Mouse (Mus musculus) heart, adult 2 months (tissue): ENCODE measurements around the gene Tns3. TPM values are rescaled to one million over a fixed set of nuclear protein-coding genes. Genes with fewer than 3 reads are reported as not detected.

Experiments used
- DNase-seq, 2 experiments: peaks; one replicate each; pipeline ENCODE4 v3.0.0; 2021
- H3K27ac ChIP-seq: fragments of 200-600 bp; 2 replicates; pipeline ENCODE4 v1.8.1; 2022
- H3K27me3 ChIP-seq: fragments of 200-500 bp; 2 replicates; pipeline ENCODE4 v1.6.1; 2012; ENCODE audit warnings: mild to moderate bottlenecking, low read length, inconsistent platforms, mixed read lengths; ENCODE audit not compliant: control insufficient read depth, insufficient read depth
- H3K36me3 ChIP-seq: fragments of 200-500 bp; 2 replicates; pipeline ENCODE4 v1.6.1; 2012; ENCODE audit warnings: low read length, inconsistent platforms; ENCODE audit not compliant: control insufficient read depth, insufficient read depth
- H3K4me1 ChIP-seq: fragments of 200-500 bp; 2 replicates; pipeline ENCODE4 v1.6.1; 2011; ENCODE audit warnings: low read length; ENCODE audit not compliant: control insufficient read depth, insufficient read depth
- H3K4me3 ChIP-seq: fragments of 200-600 bp; 2 replicates; pipeline ENCODE4 v1.8.1; 2022
- H3K79me2 ChIP-seq: fragments of 200-500 bp; replicated peaks from 2 replicates; pipeline ENCODE4 v1.6.1; 2012; ENCODE audit warnings: mild to moderate bottlenecking, inconsistent platforms, low read length, moderate library complexity, mixed read lengths; ENCODE audit not compliant: control insufficient read depth, insufficient read depth
- H3K9ac ChIP-seq: fragments of 200-500 bp; 2 replicates; pipeline ENCODE4 v1.6.1; 2012; ENCODE audit warnings: low read depth, mild to moderate bottlenecking, control low read depth, inconsistent platforms, low read length, mixed read lengths
- CTCF ChIP-seq: fragments of 200-600 bp; IDR thresholded peaks from 2 replicates; pipeline ENCODE4 v1.8.1; 2022; ENCODE audit warnings: antibody characterized with exemption, mild to moderate bottlenecking, moderate library complexity
- EP300 ChIP-seq: fragments of 200-500 bp; IDR thresholded peaks from 2 replicates; pipeline ENCODE4 v1.6.1; 2011; ENCODE audit warnings: low read depth, low read length, control low read depth; ENCODE audit not compliant: insufficient read depth
- POLR2A ChIP-seq: fragments of 200-500 bp; IDR thresholded peaks from 2 replicates; pipeline ENCODE4 v1.6.1; 2011; ENCODE audit warnings: mild to moderate bottlenecking, low read depth, low read length, control low read depth; ENCODE audit not compliant: insufficient read depth
- WGBS: fragments of 180-500 bp; shearing (Covaris S2); methylation state at CpG from one replicate; pipeline ENCODE4 v1.1.7; 2018; 5-methylcytosine and 5-hydroxymethylcytosine counted together
- intact Hi-C: fragments of 180-260 bp; cut with DNase I; formaldehyde crosslinking; loops from one replicate; pipeline ENCODE4 v1.15.1; 2025
- polyA plus RNA-seq: library from polyadenylated mRNA; depleted of rRNA; stranded (reverse); fragments of >200 nt; gene quantifications from 2 replicates; pipeline ENCODE4 v1.2.3, GENCODE M21; 2012
- total RNA-seq, 2 experiments: library from RNA; stranded (reverse); gene quantifications; 2 replicates each; pipeline ENCODE4 v1.2.3; 2021

Tns3 gene
- total and polyA plus RNA-seq, 3 experiments: 14.8 to 23.9 (median 23.1) TPM

DNA sequence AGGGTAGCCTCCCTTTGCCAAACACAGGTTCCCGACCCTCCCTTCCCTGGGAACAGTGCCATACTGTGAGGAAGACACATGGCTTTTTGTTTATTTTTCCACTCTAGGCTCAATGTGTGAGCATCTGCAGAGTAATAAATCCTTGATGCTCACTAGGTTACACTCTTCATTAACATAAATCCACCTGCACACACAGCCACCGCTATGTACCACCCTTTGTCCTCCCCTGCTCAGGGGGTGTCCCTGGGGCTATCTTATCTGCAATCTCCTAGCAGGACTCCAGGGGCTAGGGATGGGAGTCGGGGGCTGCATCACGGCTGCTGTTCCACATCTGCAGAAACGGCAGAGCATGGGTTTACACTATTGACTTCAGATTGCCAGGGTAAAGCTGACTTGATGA lies 182.4 kb downstream of the Tns3 start:
- Histone ChIP-seq H3K27me3 (no peaks in the 10 kb centered on the region), H3K4me3 (no peak overlapping the region), H3K27ac (no peak overlapping the region), H3K9ac (no peak overlapping the region), H3K79me2 (no peaks in the 10 kb centered on the region), H3K4me1 (peaks cover 6% of the 10 kb centered on the region), H3K36me3 (no peaks in the 10 kb centered on the region)
- WGBS: 58% methylated on average over 5 of the region's 5 CpGs
- DNase-seq: no peak
- intact Hi-C loops: no loop called here
- TF ChIP-seq CTCF (no peak), EP300 (no peak), POLR2A (no peak)

DNA sequence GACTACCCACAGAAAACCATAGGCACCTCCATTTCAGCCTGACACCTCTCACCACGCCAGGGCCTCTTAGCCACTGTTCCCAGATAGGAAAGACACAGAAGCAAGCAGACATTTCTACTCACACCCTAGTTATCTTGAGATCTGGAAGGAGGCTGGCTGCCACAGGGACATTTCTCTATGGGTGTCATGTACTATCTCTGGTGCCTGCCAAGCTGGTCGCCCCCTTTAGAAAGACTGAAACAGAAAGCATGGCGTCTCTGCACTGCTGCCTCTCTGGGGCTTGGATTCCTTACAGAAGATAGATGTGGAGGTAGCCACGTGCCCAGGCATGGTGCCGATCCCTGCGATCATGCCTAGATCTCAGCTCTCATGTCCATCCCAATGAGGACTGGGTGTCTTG lies 182.8 kb downstream of the Tns3 start:
- Histone ChIP-seq H3K36me3 (no peaks in the 10 kb centered on the region), H3K9ac (no peak overlapping the region), H3K4me1 (peaks cover 6% of the 10 kb centered on the region), H3K27me3 (no peaks in the 10 kb centered on the region), H3K4me3 (no peak overlapping the region), H3K79me2 (no peaks in the 10 kb centered on the region), H3K27ac (no peak overlapping the region)
- intact Hi-C loops: no loop called here
- 66% methylated on average over 6 of the region's 6 CpGs for WGBS
- TF ChIP-seq POLR2A (no peak), CTCF (no peak), EP300 (no peak)
- no peak for DNase-seq

DNA sequence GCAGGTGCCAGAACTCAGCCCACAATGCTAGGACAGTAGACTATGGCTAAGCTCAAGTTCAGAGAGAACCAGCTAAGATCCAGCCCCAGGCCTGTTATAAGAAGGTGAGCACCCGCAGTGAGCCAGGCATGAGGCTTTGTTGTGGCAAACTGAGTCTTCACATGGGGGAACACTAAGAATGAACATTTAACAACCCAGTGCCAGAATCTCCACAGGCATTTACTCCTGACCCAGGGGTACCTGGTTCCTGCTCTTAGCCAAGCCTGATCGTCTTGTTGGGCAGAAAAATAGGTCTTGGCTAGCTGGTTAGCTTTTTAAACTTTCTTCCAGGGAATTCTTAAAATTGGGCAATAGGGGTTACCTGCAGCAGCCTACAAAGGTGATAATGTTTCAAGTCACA lies 184.5 kb downstream of the Tns3 start:
- Histone ChIP-seq H3K27ac (no peak overlapping the region), H3K36me3 (no peaks in the 10 kb centered on the region), H3K79me2 (no peaks in the 10 kb centered on the region), H3K4me3 (no peak overlapping the region), H3K27me3 (no peaks in the 10 kb centered on the region), H3K4me1 (peaks cover 2% of the 10 kb centered on the region), H3K9ac (no peak overlapping the region)
- 94% methylated on average over 2 of the region's 2 CpGs for WGBS
- TF ChIP-seq CTCF (no peak), POLR2A (no peak), EP300 (no peak)
- no peak for DNase-seq
- intact Hi-C loops: no loop called here

DNA sequence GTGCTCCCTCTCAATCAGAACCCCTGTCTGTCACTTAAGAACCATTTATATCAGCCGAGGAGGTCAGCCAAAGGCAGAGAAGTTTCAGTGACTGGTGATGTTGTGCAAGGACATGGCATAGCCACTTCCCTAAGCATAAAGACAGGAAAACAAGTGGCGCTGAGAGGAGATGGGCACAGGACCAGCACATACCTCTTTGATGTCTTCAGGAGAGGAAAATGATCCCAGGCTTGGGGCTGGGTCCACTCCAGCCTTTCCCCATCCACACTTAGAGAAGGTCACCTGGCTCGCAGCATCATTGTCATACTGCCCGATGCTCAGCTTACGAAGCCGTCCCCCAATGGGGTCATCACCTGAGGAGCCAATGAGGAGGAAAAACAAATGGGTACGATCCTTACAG lies 185.0 kb downstream of the Tns3 start:
- 90% methylated on average over 7 of the region's 7 CpGs for WGBS

DNA sequence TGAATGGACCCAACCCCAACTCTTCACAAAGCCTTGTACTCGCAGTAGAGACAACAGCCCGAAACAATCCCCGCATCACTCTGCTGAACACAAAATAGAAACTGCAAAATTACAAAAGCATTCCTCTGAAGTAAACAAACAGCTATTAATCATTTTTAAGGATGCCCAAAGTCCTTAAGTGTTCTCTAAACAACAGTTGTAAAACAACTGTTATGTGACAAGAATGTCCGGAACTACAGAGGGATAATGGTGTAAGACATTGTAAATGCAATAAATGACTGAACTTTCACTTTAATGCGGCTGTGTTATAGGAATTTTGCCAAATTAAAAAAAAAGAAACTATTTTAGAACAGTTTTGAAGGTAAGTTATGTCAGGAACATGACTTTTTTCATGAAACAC lies 190.7 kb downstream of the Tns3 start:
- no peak for DNase-seq
- peaks cover 2% of the 10 kb centered on the region; the same call in 1 of the 2 replicates for H3K4me1 ChIP-seq
- no peak for TF ChIP-seq CTCF
- TF ChIP-seq EP300: no peak
- TF ChIP-seq POLR2A: no peak
- no peak overlapping the region for H3K4me3 ChIP-seq
- 95% methylated on average over 5 of the region's 5 CpGs for WGBS
- no peak overlapping the region for H3K27ac ChIP-seq
- no peaks in the 10 kb centered on the region for H3K27me3 ChIP-seq
- no peaks in the 10 kb centered on the region for H3K79me2 ChIP-seq
- H3K36me3 ChIP-seq: no peaks in the 10 kb centered on the region
- intact Hi-C loops: no loop called here
- H3K9ac ChIP-seq: no peak overlapping the region

More for the DNA sequence above, 185.0 kb downstream of the Tns3 start:
- no peak for TF ChIP-seq CTCF
- TF ChIP-seq EP300: no peak
- TF ChIP-seq POLR2A: no peak
- intact Hi-C loops: no loop called here
- no peaks in the 10 kb centered on the region for H3K79me2 ChIP-seq
- peaks cover 2% of the 10 kb centered on the region for H3K4me1 ChIP-seq
- H3K4me3 ChIP-seq: no peak overlapping the region
- no peaks in the 10 kb centered on the region for H3K27me3 ChIP-seq
- no peak overlapping the region for H3K27ac ChIP-seq
- H3K36me3 ChIP-seq: no peaks in the 10 kb centered on the region
- H3K9ac ChIP-seq: no peak overlapping the region
- no peak for DNase-seq

DNA sequence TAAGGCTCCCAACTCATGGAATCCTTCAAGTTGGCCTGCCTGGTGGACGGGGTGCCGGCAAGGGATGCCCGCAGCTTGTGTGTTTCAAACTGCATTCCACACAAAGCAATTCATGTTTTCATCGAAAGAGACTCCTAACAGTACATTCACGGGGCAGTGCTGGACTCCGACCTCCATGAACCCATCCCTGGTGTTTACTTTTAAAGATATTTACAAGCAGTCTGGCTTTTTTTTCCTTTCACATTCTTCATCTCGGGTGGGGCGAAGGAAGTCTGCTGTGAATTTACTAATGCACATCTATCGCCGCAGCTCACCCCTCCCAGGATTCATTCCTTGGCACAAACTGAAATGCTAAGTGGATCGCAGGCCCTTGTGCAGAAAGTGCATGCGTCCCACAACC lies 191.9 kb downstream of the Tns3 start:
- peaks cover 2% of the 10 kb centered on the region; the same call in 1 of the 2 replicates for H3K4me1 ChIP-seq
- no peak overlapping the region for H3K4me3 ChIP-seq
- intact Hi-C loops: no loop called here
- H3K36me3 ChIP-seq: no peaks in the 10 kb centered on the region
- H3K9ac ChIP-seq: no peak overlapping the region
- WGBS: 73% methylated on average over 12 of the region's 12 CpGs
- H3K27ac ChIP-seq: no peak overlapping the region
- no peaks in the 10 kb centered on the region for H3K27me3 ChIP-seq
- TF ChIP-seq EP300 (no peak), POLR2A (no peak), CTCF (no peak)
- no peak for DNase-seq
- H3K79me2 ChIP-seq: no peaks in the 10 kb centered on the region

DNA sequence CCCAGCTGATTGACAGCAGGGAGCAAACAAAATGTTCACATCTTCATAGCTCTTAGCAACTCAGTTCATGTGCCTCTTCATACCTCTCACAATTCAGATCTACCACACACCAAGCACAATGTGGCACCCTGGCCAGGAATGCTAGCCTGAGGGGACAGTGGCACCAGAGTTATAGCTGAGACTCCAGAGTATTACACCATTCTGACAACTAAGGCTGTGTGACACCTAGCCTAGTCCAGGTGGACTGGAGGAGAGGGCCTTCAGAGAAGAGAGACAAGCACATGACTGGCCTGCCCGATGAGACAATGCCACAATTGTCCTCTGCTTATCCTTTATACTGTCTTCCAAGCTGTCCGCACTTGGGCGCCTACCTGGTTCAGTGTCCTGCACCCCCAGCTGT lies 192.8 kb downstream of the Tns3 start:
- no peak for DNase-seq
- intact Hi-C loops: no loop called here
- TF ChIP-seq POLR2A: no peak
- TF ChIP-seq CTCF: no peak
- no peak for TF ChIP-seq EP300
- 88% methylated on average over 3 of the region's 3 CpGs for WGBS
- H3K9ac ChIP-seq: no peak overlapping the region
- H3K79me2 ChIP-seq: no peaks in the 10 kb centered on the region
- no peaks in the 10 kb centered on the region for H3K27me3 ChIP-seq
- H3K36me3 ChIP-seq: no peaks in the 10 kb centered on the region
- H3K4me1 ChIP-seq: peaks cover 2% of the 10 kb centered on the region; the same call in 1 of the 2 replicates
- H3K4me3 ChIP-seq: no peak overlapping the region
- H3K27ac ChIP-seq: no peak overlapping the region
